Mouse (Mus musculus): ENCODE results near the gene Dnmt1.
A peak's percentile ranks its signal among the peaks of the same experiment; 100 is the strongest.

Gene Dnmt1

DNA sequence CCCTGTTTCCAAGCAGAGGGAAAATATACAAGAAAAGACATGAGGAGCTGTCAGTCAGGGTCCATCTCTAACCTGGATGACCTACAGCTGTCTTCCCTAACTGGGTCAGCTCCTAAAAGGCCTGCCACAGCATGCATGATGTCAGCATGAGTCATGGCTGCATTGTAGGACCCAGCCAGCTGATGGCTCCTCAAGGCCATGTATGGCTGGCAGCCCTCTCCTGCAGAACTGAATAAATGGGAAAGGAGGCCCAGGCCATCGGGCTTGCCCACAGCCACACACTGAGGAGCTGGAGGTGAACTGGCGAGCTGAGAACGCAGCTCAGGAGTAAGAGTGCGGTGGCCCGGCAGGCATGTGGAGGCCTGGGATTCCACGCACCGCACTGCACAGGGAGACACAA is 16.3 kb downstream of the Dnmt1 start:
- DNase-seq (ENCODE audit: low read depth), result no peak

DNA sequence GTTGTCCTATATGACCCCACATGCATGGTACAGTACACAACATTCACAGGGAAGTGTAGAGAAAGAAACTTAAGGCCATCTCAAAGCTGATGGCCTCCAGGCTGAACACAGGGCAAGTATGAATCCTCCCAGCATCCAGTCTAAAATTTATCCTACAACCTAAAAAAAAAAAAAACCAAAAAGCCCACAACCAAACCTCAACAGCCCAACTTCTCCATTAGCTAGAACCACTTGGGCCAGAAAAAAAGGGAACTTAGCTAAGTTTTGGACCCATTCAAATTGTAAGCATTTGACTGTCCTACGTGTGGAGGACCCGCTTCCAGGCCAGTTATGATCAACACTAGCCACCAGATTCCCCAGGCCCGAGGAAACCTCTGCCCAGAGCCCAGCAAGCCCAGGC is 36.4 kb downstream of the Dnmt1 start:
- no peak for DNase-seq (ENCODE audit: low read depth)

DNA sequence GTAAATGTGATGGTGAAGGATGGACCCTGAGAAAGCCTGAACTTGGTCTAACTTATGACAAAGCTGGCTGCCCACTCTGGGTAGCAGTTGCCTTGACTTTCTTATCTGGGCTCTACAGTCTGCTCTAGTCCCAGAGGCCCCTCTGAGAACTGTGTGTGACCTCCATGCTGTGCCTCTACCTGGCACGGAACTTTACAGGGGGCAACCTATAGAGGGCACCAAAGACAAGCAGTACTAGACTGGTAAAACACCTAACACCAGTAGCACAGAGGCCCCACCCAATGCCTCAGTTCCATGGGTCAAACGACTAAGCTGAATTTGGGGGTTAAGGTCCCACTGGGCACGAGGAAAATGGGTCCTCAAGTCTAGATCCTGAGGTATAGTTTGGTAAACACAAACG is 43.5 kb downstream of the Dnmt1 start:
- no peak for DNase-seq (ENCODE audit: low read depth)

DNA sequence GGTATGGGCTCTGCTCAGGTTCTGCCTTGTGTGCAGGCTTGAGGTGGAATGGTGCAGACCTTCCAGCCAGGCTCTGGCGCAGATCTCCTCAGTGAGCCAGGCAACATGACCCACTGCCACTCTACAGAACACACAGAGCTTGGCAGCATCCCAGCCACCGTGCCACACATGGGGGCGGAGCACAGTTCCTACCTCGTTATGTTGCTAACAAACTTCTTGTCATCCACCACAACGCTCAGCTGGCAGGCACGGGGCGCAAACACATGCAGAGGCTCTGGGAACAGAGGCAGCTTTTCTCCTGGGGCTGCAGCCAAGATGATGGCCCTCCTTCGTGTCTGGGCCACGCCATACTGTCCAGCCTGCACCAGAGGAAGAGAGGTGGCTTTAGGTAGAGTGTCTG is 49.7 kb downstream of the Dnmt1 start:
- no peak for DNase-seq (ENCODE audit: low read depth)

DNA sequence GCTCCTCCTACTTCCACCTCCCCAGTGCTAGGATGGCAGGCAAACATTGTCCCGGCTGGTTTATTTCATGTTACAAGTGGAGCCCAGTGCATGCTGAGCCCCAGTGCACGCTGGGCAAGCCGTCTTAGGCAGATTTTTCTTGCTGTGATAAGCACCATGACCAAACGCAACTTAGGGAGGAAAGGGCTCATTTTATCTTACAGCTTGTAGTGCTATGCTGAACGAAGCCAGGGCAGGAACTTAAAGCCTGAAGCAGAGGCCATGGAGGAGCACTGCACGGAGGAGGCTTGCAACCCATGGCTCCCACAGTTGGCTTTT is 57.6 kb downstream of the Dnmt1 start:
- DNase-seq (ENCODE audit: low read depth), result no peak

DNA sequence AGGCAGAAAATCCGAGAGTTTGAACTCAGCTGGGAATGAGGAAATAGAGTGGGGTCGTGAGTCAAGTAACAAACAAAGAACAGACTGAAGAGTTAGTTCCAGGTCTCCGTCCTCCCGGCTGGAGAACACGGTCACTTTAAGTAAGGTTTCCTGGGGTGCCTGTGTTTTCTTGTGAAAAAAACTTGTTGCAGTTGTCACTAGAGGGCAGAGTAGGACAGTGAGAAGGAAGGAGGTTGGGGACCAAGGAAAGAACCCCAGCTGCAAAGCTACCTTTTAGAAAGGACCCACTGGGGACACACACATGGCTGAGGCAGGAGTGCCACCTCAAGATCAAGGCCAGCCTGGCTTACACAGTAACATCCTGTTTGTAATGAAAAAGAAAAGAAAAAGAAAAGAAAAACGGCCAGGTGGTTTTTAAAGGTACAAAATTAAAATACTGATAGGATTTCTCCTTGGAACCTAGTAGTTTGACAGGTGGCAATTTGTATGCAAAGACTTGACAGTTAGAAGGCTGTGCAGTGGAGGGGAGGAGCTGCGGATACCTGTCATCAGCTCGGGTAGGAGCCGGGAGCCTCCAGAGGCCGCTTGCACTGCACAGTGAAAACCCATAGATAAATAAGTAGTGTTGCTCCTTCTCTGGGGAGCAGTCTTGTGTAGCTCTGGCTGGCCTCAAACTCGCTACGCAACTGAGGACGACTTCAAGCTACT is 58.1 kb downstream of the Dnmt1 start:
- no peak for DNase-seq (ENCODE audit: low read depth)

DNA sequence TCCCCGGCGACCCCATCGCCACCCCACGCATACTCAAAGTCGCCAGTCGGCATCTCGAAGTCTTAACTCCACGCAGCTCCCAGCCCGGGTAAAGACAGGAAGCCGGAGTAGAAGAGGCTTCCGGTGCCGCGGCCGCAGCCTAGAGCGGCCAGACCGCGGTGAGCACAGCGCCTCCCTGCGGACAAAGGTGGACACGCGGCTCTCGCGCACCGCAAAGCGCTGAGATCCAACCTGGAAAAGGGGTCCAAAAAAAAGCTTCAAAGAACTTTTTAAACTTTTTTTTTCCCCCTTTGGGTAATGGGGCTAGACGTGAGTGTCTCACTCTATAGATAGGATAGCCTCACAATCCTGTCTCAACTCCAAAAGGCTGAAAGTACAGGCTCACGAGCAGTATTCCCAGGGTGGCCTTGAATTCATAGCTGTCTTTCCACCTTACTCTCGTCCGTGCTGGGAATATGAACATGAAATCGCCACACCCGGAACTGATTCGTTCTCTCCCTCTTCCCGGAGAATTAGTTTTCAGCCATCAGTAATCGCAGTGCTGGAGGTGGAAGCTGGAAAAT is 61.1 kb downstream of the Dnmt1 start, which contains the start of gene Eif3g:
Gene Eif3g, minus strand, starts transcription at position 113 of the 563 bp plus-strand sequence.
- DNase-seq (ENCODE audit: low read depth), result peak; percentile 57

DNA sequence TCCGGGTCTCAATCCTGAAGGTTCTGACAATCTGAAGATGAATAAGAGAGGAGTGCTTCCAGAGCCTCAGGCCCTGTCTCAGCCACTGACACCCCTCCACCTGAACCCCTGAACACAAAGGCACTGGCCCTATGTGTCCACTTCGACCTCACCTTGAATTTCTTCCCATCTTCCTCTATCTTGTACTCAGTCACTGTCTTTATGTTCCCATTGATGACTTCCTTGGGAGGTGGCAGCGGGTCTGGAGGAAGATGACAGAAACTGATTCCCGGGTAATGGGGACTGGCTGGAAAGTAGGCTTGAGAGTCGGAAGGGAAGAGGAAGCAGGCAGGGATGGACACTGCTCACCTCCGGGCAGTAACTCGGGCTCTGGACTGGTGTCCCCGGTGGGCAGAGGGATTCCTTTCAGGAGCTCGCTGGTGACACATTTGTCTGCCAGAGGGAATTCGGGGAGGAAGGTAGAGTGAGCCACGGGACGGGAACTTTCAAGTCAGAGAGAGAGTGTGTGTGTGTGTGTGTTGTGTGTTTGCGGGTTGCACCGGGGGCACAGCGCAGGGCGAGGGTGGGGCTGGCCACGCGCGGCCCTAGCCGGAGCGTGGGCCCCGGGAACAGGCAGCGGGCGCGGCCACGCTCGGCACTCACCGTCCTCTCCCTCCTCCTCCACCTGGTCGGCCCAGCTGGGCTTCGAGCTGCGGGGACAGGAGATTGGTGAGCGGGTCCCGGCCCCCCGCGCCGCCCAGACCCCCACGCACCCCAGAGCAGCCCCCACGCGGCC is 61.8 kb downstream of the Dnmt1 start:
- no peak for DNase-seq (ENCODE audit: low read depth)

DNA sequence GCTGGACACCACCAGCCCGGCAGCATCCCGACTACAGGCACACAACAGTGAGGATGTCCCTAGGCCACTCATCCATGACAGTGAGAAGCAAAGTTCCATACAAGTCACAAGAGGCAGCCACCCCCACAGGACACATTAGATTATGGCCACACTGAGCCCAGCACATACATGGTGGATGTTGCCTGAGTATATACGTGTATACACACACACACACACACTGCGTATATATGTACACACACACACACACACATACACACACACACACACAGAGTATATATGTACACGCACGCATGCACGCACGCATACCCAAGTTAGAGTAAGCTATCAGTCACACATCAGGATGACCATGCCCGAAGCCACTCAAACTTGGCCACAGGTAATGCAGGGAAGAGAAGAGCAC is 64.3 kb downstream of the Dnmt1 start:
- DNase-seq (ENCODE audit: low read depth), result no peak

DNA sequence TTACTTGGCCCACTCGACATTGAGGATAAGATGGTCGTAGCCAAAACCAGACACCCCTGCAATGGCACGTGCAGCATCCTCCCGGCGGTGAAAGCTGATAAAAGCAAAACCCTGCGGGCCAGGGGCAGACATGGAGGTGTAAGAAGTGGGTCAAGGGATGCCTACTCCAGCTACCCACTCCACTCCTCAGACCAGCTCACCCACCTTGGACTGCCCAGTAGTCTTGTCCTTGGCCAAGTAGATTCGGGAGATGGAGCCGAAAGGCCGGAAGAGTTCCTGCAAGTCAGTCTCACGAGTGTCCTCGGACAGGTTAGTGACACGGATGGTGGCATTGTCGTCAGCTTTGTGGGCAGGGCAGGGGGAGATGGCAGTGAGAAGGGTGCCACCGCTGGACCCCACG is 65.1 kb downstream of the Dnmt1 start:
- no peak for DNase-seq (ENCODE audit: low read depth)

DNA sequence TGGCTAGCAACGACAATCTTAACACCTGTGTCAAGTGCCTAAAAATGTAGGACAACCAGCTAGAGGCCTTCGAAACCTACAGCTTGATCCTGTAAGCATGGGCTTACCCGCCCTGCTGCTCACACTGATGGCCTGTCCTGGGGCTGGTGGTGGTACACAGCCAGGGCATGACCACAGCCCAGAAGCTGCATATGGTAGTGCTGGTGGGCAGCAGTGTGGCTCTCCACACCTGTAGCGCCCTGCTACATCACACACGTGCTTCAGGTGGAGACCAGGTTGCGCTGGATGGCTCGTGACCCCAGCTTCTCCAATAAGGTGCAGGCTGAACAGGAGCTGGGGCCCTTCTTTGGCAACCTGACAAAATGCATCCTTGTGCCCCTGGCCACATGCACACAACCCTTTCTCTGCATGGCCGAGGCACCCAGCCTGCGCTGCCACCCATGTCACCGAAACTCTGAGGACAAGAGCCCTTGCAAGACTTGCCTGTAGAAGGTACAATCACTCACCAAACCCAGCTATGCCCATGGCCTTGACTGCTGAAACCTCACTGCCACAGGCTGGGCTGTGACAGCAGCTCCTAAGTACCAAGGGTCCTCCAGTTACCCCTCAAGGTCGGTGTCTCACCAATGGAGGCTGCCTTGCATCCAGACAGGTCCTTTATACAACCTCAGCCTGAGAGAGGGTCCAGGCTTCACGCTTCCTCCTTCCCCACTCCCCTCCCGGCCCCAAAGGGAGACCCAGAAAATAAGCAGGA is 65.9 kb downstream of the Dnmt1 start:
- DNase-seq (ENCODE audit: low read depth), result no peak

DNA sequence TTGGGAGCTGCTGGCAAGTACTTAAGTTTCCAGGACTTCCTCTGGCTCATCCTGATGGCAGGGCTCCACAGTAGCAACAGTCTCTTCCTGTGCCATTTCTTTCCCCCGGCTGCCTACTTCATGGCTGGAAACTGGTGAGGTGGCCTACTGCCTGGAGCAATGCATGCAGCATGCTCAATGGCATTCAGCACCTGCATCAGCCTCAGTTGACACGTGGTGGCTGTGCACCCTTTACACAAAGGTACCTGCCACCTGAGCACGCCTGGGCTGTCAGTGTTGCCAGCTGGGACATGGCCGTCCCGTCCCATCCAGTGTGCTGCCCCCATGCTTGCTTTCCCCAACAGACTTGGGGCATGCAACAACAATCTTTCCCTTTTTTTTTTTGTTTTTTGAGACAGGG is 66.6 kb downstream of the Dnmt1 start:
- DNase-seq (ENCODE audit: low read depth), result no peak

DNA sequence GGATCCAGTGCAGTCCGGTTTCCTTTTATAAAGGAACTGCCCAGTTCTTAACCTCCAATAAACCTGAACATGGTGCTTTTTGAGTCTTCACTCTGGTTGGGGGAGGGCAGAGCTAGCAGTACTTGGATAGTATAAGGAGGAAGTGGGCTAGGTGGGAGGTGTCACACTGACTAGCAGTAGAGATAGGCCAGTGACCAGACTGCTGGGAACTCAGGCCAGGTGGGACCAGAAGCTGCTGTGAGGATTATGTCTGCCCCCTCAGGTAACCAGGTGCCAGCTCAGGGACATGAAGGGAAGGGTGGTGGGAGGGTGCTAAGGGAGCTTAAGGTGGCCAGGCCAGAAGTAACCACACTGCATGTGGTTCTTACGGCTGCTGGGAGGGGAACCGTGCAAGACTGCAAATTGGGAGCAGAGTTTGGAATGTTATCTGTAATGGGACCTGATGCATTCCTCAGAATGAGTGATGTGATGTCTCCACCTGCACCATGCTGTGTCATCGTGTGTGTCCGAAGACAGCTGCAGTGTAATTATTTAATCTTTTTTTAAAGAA is 67.5 kb downstream of the Dnmt1 start:
- DNase-seq (ENCODE audit: low read depth), result no peak

DNA sequence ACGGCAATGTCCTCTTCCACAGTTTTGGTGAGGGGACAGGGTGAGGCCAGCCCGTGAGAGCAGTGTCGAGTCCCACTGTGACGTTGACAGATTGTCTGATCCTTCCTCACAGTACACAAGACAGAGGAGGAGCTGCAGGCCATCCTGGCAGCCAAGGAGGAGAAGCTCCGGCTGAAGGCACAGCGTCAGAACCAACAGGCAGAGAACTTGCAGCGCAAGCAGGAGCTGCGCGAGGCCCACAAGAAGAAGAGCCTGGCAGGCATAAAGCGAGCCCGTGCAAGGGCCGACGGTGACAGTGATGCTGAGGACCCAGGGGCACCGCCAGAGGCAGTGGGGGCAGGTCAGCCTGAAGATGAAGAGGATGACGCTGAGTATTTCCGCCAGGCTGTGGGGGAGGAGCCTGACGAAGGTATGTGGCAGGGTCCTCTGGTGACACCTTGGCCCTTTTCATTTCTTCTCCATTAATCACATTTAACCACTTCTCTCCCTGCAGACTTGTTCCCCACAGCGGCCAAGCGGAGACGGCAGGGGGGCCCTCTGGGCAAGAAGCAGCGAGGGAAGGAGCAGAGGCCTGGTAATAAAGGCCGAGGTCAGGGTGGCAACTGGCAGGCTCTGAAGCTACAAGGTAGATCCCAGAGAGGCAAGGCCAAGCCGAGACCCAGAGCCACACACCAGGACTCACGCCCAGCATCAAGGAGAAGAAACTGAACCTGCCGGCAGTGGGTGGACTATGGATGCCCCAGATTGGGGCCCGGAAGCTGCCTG is 68.2 kb downstream of the Dnmt1 start:
- DNase-seq (ENCODE audit: low read depth), result no peak

DNA sequence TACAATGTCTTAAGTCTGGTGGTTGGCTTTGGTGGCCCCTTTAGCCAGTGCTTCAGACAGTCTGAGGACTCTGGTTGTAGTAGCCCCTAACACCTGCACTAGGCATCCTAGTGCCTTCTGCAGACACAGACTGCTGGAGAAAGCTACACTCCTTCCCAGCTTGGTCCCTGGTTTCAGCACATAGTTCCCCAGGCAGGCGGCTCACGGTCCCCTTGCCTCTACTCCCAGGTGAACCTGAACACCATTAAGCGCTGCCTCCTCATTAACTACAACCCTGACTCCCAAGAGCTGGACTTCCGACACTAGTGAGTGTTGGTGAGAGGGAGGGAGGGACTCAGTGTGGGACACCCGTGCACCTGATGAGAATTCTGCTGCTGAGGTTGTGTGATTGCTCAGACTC is 69.3 kb downstream of the Dnmt1 start:
- DNase-seq (ENCODE audit: low read depth), result no peak

DNA sequence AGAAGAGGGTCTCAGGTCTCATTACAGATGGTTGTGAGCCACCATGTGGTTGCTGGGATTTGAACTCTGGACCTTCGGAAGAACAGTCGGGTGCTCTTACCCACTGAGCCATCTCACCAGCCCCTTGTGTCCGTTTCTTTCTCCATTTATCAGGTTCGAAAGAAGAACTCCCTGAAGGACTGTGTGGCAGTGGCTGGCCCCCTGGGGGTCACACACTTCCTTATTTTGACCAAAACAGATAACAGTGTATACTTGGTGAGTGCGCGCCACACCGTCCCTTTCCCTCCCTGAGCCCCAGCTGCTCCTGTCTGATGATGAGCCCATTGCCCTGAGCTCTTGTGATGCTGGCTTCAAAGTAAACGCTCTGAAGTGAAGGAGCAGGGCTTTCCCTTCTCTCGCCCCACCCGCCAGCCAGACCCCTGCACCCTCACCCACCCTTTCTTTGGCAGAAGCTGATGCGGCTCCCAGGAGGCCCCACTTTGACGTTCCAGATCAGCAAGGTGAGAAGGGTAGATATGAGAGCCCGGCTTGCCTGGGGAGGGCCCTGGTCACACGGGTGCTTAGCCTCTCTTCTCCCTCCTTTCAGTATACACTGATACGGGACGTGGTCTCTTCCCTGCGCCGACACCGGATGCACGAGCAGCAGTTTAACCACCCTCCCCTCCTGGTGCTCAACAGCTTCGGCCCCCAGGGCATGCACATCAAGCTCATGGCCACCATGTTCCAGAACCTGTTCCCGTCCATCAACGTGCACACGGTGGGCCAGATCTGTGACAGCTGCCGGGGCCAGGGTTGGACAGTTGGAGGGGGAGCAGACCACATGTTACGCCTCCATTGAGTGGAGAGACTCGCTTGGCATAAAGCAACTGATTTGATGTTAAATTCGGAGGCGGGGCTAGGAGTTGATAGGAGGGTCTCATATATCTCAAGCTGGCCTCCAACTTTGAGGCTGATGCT is 70.2 kb downstream of the Dnmt1 start:
- no peak for DNase-seq (ENCODE audit: low read depth)

DNA sequence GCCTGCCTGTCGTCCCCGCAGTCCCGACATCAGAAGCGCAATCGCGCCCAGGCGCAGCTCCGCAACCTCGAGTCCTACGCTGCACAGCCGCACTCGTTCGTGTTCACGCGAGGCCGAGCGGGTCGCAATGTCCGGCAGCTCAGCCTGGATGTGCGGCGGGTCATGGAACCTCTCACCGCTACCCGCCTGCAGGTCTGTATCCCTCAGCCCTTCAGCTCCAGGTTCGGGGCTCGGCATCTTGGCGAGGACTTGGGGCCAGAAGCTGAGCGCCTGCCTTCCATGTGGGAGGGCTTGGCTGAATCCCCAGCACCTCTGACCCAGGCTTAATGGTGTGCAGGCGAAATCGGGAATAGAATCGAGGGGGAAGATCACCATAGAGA is 71.3 kb downstream of the Dnmt1 start:
- DNase-seq (ENCODE audit: low read depth), result no peak

DNA sequence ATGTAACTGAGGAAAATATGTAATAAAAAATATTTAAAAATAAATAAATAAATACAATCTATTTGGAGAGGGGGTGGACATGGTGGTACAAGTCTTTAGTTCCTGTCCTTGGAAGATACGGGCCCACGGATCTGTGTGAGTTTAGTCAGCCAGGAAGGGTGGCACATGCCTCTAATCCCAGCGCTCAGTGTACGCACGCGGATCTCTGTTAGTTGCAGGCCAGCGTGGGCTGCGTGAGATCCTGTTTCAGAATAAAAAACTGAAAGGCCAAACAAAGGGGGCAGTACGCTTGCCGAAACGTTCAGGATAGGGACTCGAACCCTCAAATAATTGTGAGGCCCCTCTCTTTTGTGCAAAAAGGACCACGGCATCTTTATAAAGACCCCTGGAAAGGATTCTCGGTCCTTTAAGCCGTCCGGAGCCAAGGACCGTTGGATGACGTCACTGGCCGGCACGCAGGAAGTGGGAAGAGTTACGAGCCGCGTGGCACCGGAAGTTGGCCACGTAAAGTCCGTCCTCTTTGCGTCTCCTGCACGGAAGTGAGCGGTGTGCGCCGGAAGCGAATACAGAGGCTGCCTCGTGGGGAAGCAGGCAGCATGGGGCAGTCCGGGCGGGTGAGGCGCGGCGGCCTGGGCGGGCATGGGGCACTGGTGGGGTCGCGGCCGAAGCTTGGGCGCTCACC is 71.8 kb downstream of the Dnmt1 start, which contains the start of gene Ppan:
Gene Ppan, plus strand, starts transcription at position 472 of the 682 bp plus-strand sequence.
- peak; percentile 89 for DNase-seq (ENCODE audit: low read depth)

DNA sequence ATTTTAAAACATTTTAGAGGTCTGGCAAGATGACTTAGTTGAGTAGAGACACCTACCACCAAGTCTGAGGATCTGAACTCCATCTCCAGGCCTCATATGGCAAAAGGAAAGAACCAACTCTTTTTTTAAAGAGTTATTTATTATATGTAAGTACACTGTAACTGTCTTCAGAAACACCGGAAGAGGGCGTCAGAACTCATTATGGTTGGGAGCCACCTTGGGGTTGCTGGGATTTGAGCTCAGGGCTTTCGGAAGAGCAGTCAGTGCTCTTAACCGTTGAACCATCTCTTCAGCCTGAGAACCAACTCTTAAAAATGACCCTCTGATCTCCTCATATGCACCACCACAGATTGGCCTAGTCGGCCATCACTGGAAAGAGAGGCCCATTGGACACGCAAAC is 72.5 kb downstream of the Dnmt1 start:
- DNase-seq (ENCODE audit: low read depth), result no peak

DNA sequence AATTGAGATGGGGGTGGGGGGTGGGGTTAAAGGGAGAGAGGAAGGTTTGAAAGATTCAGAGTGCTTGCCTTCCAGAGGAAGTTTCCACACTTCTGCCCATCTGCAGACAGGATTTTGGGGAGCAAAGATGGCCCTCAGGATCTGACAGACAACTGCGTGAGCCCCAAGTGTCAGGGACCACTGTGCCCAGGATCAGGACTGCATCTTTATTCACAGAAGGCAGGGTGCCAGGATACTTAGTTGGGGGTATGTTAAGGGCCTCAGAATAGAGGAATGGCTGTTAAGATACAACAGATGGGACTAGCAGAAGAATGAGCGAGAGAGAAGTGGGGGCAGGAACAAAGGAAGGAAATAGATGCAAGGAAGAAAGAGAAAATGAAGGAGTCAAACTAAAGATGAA is 73.1 kb downstream of the Dnmt1 start:
- no peak for DNase-seq (ENCODE audit: low read depth)

Data from fibroblast of lung, adult 2 months (primary cell).